Mouse (Mus musculus): ENCODE results near the gene Ldhd. TPM values are rescaled to one million over a fixed set of nuclear protein-coding genes. Genes with fewer than 3 reads are reported as not detected.

Ldhd gene
- total RNA-seq, 2 experiments from 2014 or later: 14.1 to 16.0 TPM

DNA sequence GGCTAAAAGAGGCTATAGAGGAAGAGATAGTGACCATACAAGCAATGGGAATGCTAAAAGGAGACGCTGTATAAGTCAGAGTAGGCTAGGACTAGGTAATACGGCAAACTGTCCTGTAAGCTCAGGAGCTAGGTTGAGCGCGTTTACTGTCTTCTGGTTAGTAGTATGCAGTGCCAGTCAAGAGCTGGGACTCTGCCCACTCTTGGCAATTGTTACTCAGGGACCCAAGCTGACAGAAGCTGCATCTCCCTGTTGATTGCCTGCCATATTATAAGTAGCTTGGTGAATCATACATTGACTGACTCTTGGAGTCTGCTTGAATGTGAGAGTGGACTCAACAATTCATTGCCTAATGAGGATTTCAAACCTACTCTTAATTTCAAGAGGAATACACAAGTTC, 28.1 kb downstream of the Ldhd start:
- no peak for DNase-seq
- intact Hi-C loops (cut with DNase I; ENCODE audit: low total_unique reads): no loop called here

DNA sequence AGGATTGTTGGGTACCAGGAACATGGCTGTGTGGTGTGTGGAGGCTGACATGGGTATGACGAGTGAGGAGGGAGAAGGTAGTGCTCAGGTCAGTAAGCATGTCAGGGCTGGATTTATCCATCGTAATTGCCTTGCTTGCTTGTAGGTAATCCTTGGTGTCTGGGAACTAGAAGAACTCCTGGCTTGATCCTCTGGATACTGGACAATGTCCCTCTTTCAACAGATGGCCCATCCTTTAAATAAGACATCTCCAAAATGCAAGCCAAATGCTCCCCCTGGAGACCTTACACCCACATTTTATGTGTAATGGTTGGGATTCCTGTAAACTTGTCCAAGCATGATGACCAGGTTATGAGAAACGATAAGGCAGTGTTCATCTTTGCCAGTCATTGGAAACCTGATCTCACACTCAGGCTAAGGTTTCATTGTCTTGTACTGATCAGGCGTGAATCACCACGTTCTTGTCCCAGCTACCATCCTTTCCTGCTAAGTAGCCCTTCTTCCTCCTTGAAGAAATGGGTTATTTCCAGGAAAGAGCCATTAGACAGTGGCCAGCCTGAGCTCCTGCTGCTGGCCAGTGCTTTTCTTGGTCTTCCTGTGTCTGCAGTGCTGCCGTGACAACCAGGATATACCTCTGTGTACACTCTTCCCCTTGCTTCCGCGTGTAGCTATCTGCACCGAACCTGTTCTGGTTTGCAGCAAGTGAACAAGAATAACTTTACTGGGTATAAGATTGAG, 30.3 kb downstream of the Ldhd start:
- DNase-seq: no peak
- intact Hi-C loops (cut with DNase I; ENCODE audit: low total_unique reads): no loop called here

DNA sequence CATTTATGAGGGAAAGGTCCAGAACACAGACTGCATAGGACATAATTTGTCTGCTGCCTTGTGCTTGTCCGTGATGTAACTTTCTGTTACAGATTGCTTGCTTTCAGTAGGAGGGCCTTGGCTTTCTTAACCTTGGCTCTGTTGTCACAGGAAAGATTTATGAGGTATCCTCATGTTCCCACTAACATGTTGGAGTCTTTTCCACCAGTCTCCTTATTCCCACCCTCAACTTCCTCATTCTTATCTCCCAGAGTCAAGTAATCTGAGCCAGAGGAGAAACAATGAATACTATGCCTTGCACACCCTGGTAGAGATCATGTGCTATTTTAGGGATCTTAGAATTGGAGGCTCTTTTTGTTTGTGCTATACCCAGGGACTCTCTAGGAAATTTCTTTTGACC, 32.9 kb downstream of the Ldhd start:
- intact Hi-C loops (cut with DNase I; ENCODE audit: low total_unique reads): no loop called here

DNA sequence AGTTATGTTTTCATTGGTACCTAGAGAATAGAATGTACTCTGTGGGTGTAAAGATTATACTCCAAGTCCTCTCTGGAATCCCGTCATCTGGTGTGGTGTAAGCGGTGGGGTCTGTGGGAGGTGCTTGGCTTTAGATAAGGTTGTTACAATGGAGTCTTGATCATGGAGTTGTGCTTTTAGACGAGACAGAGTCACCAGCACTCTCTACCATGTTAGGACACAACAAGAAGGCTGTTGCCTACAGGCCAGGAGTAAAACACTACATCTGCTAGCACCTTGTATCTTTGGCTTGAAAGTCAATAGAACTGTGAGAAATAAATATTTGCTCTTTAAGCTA, 33.7 kb downstream of the Ldhd start:
- intact Hi-C loops (cut with DNase I; ENCODE audit: low total_unique reads): no loop called here
- no peak for DNase-seq

More for the DNA sequence above, 32.9 kb downstream of the Ldhd start:
- DNase-seq: no peak

DNA sequence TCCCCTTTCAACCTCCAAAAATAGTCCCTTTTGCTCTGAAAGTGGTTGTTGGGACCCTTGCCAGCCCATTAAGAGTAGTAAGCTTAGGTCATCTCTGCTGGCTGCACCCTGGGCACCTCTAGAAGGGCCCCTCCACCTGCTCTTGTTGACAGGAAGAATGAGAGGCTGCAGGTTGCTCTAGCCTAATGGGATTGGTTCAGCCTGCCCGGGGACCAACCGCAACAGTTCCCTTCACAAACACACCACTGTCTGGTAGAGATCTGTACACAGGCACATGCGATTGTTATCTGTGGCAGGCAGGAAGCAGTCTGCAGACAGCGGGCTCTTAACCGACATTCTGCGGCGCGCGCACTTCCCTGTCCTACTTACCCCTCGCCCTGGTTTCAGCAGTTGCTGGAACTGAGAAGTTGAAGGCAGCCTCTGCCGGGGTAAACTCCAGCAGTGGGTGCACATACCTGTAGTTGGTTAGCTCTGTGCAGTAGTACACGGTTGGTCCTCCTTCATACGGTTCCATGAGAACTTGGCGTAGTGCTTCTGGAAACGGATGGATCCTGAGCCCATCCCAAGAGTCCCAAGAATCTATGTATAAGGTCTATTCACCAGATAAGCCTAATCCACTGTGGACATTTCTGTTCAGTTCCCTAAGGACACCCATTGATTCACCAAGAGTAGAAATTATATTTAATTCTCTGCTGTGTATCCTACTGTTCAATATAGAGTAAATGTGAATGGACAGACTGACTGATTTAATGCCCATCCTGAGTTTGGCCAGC, 34.3 kb downstream of the Ldhd start:
- DNase-seq: peak; percentile 16
- intact Hi-C loops (cut with DNase I; ENCODE audit: low total_unique reads): no loop called here

DNA sequence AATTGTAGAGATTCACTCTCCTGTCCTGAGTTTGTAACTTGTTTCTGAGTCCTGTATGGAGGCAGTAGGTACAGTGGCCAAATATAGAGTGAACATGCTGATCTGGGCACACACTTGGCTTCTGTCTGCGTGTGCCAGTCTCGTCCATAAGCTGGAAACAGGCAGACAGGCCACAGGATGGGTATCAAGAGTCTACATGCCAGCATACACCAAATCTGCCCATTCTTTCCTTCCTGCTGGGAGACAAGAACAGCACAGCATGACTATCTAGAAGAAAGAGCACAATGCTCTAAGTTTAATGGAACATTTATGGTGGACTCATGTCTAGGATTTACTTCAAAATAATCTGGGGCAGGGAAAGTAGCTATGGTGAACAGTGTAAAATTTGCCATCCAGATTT, 35.2 kb downstream of the Ldhd start:
- DNase-seq: no peak
- intact Hi-C loops (cut with DNase I; ENCODE audit: low total_unique reads): no loop called here

DNA sequence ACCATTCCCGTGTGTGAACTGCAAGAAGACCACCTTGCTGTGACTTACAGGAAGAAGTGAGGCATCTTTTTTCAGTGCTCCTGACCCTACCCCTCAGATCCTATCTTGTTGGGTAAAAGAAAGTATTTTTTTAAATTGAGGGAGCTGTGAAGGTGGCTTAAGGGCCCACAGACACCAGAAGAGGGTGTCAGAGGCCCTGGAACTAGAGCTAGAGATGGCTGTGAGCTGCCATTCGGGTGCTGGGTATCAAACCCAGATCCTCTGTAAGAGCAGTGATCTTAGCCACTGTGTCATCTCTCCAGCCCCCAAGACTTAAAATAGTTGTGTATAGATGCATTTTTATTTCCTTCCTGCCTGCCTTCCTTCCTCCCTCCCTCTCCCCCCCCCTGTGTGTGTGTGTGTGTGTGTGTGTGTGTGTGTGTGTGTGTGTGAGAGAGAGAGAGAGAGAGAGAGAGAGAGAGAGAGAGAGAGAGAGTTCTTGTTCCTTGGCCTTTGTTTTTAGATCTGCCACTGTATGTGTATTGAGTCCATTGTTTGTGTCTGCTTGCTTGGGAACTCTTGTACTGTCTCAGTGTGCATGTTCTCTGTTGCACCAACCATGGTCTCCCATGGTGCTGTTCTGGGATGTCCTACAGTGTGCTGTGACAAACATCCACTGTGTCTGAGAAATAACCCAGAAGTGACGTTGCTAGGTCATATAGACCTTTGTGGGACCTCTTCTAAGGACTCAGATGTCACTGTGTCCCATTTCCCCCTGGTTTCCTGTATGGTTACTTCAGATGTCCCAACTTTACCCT, 35.9 kb downstream of the Ldhd start:
- intact Hi-C loops (cut with DNase I; ENCODE audit: low total_unique reads): no loop called here
- no peak for DNase-seq

DNA sequence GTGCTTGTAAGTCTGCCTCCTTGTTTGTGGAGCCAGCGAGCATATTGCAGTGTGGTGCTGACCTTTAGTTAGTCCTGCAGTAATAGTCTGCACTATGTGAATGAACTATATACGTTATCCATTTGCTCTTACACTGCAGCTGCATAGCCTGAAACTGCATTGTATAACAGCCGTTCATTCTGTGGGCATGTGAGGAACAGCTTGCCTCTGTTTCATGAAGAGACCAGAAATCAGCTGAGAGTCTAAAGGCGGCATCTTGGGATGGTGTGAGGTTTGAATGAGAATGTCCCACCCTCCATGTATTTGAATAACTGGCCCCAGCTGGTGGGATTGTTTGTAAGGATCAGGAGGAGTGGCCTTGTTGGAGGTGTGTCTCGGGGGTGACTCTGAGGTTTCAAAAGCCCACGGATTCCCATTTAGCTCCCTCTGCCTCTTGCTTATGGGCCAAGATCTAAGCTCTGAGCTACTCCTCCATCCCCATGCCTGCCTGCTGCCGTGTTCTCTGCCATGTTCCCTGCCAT, 37.7 kb downstream of the Ldhd start:
- DNase-seq: no peak
- intact Hi-C loops (cut with DNase I; ENCODE audit: low total_unique reads): no loop called here

DNA sequence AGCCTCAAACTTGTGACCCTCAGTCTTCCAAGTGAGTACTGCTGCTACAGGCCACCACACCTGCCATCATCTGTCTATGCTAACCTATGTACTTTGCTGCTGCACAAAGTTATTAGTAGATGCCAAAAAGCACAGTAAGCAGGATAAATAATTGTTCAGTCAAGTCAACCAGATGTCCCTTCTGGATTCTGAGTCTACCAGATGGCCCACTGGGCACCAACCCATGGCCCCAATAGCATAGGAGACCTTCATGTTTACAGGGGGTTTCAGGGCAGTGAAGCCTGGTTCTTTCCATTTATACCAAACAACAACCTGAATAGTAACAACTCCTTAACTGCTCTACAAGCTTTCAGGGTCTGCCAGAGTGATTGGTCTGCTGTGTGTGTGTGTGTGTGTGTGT, 39.0 kb downstream of the Ldhd start:
- intact Hi-C loops (cut with DNase I; ENCODE audit: low total_unique reads): no loop called here
- DNase-seq: no peak

DNA sequence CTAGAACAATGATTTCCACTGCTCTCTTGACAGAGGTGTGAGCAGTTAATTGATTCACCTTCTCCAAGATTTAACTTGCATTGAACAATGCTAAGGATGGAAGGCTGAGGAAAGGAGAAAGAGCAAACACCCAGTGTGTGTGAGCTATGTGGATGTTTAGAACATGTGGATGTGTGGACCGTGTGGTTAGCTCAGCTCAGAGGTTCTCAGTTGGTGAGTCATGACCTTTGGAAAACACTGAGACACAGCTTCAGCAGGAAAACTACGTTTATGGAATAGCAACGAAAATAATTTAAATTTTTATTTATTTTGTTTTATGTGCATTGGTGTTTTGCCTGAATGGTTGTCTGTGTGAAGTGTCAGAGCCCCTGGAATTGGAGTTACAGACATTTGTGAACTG, 40.0 kb downstream of the Ldhd start:
- DNase-seq: no peak
- intact Hi-C loops (cut with DNase I; ENCODE audit: low total_unique reads): no loop called here

DNA sequence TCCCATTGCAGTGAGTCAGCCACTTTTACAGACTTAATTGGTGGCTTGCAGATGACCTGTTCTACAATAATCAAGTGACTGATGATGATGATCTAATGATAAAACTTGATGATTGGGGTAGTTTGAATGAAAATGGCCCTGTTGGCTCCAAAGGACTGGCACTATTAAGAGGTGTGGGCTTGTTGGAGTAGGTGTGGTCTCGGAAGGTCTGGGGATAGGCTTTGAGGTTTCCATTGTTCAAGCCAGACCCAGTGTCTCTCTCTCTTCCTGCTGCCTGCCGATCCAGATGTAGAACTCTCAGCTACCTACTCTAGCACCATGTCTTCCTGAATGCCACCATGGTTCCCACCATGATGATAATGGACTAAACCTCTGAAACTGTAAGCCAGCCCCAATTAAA, 41.8 kb downstream of the Ldhd start:
- intact Hi-C loops (cut with DNase I; ENCODE audit: low total_unique reads): no loop called here

DNA sequence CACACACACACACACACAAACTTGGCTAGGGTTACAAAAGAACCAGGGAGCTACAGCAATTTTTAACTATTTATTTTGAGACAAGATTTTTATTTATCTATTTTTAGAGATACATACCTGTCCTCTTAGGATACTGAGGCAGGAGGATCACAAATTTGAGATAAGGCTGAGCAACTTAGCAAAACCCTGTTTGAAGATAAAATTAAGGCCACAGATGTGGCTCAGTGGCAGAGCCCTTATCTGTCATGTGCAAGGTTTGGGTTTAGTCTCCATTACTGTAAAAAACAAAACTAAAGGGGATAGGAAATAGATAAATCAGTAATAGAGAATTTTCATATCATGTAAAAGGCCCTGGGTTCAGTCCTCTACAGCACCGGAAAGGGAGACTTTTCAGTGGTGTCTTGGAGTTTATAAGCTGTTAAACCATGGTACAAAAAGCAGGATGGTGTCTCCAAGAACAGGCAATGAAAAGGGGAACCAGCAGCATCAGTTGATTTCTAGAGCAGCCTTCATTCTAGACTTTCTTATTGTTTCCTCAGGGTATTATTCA, 42.6 kb downstream of the Ldhd start:
- intact Hi-C loops (cut with DNase I; ENCODE audit: low total_unique reads): no loop called here
- DNase-seq: no peak

More for the DNA sequence above, 41.8 kb downstream of the Ldhd start:
- no peak for DNase-seq

DNA sequence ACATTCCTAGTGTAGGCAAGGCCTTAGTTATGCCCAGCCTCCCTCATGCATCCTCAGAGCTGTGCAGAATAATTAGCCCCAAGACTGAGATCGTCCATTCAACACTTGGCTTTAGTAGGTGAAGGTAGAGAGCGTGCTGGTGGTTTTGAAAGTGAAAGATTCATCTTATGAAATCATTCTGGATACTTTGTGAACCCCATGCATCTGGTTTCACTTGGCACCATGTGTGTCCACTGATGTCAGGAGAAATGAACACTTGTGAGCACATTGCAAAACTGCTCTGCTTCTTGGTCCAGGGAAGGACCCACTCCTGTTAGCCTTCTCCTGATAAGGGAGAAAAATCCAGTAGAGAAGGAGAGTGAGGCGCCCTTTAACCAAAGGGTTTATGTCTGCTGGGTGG, 45.2 kb downstream of the Ldhd start:
- intact Hi-C loops (cut with DNase I; ENCODE audit: low total_unique reads): no loop called here

DNA sequence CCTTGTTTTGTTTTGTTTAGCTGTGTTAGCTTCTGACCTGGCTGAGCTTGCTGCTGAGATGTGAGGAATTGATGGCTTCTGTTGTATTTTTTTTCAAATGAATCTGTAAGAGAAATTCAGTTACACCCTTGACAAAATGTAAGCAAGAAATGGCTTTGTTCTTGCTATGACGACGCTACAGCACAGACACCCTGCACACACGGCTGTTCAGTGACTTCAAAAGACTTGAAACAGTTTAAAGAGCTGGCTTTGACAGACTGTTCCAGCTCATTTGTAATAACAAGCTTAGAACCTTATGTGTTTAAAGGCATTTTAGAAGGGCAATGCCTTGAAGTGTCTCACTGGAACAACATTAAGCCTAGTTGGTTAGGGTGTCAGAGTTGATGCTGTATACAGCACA, 47.8 kb downstream of the Ldhd start:
- DNase-seq: no peak
- intact Hi-C loops (cut with DNase I; ENCODE audit: low total_unique reads): no loop called here

More for the DNA sequence above, 45.2 kb downstream of the Ldhd start:
- DNase-seq: no peak

DNA sequence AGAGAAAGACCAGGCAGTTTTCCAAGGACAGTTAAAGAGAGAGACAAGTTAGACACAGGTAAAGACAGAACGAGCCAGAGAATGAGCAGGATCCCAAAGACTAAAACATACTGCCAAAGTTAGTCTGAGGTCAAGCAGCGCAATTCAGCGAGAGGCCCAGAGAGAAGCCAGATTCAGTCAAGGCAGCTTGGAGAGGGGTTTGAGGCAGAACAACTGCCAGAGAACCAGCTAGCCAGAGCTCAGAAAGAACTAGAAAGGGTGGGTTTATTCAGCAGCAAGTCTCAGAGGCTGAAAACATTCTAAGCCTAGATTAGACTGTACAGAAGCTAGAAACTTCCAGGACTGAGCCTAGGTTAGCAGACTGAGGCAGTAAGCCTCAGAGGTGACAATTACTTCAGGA, 49.9 kb downstream of the Ldhd start:
- intact Hi-C loops (cut with DNase I; ENCODE audit: low total_unique reads): no loop called here
- DNase-seq: no peak

DNA sequence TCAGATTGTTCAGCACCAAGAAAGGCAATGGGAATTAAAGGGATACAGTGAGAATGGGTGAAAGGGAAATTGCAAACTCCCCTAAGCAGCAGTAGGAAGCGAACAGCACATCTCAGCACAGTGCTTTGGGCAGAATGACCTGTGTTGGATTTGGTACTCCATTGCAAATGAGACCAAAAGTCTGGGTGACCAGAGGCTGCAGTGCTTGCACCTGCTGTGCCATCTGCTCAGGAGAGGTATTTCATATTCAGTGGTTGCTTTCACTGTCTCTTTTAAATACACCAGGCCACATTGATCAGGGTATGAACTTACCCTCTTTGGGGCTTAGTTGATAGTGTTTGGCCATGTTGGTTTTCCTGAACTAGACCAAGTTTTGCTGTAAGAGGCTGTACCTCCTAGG, 50.9 kb downstream of the Ldhd start:
- no peak for DNase-seq
- intact Hi-C loops (cut with DNase I; ENCODE audit: low total_unique reads): no loop called here

DNA sequence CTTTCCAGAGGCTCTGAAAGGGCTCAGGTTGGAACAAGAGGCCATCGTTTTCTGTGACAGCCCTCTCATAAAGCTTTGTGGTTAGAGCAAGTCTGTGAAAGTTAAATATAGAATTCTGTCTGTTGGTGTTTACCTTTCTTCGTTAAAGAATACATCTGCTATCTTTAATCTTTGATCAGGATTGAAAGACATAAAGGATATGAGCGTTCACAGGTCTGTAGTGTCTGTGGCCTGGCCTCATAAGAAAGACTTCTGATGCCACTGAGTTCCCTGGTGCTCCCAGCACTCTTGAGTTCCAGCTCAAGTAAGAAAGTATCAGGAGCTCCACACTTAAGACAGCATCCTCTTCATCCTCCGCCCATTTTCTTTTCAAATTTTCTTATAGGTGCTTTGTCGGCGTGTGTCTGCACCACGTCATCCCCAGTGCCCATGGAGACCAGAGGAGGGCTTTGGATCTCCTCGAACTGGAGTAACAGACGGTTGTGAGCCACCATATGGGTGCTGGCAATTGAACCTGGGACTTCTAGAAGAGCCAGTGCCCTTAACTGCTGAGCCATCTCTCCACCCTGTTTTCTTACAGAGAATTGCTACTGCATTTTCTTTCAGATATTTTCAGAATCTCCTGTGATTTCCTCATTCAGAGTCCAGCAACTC, 52.2 kb downstream of the Ldhd start:
- DNase-seq: no peak
- intact Hi-C loops (cut with DNase I; ENCODE audit: low total_unique reads): no loop called here

DNA sequence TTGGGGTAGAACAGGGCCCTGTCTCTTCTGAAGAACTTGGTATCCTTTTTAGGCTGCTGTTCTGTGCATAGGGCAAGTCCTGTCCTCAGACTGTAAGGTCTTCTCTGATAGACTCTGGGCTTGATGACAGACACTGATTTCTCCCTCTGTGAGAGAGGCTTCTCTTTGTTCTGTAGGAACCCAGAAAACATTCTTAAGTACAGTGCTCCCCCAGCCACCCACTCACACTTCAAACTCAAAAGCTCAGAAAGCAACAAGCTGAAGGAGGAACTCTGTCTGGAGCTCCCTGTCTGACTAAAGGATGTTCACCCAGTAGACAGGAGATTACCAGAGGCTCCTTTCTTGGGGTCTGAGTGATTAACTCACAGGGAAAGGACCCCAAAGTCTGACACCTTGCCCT, 53.7 kb downstream of the Ldhd start:
- DNase-seq: no peak
- intact Hi-C loops (cut with DNase I; ENCODE audit: low total_unique reads): no loop called here

DNA sequence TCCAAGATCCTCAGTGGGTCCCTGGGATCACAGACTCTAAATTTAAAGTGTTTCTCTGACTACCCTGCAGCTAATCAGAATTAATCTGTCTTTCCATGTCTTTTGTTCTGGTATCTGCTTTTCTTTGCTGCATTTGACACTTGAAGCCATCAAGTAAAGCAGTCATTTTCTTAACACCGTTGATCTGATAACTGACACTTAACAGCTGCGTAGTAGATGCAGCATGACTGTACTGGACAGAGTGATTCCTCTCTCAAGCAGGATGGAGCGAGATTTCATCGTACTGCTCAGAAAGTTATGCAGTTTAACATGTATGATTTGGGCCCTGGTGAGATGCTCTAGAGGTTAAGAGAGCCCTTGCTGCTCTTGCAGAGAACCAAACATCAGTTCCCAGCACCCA, 54.7 kb downstream of the Ldhd start:
- no peak for DNase-seq
- intact Hi-C loops (cut with DNase I; ENCODE audit: low total_unique reads): no loop called here

DNA sequence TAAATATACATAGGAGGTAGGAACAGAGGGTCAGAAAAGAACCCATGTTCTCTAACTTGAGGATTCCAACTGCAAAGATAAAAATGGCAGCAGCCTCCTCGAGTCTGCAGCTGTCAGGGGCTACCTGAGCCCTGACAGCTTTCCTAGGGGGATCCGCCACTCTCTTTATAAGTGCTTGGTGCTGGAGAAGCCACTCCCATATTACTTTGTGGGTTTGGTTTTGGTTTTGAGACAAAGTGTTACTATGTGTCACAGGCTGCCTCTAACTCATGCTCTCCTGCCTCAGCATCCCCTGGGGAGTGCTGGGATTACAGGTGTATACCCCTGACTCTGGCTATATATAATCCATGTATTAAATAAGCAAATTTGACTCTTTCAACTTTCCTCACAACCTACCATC, 56.2 kb downstream of the Ldhd start:
- DNase-seq: no peak

More for the DNA sequence above, 56.2 kb downstream of the Ldhd start:
- intact Hi-C loops (cut with DNase I; ENCODE audit: low total_unique reads): no loop called here
